Mouse (Mus musculus) neural tube, embryonic 15.5 days (tissue): ENCODE results near the gene Rragb. TPM values are rescaled to one million over a fixed set of nuclear protein-coding genes. Genes with fewer than 3 reads are reported as not detected.

ENCODE experiments used
- polyA plus RNA-seq: library from polyadenylated mRNA; unstranded; fragments of >200 nt; fragmentation: Nextera tagmentation; extraction: Ambion mirVana; gene quantifications from 2 replicates; pipeline ENCODE4 v1.2.1, GENCODE M21; 2015

The Rragb gene
- polyA plus RNA-seq, 1 experiment from 2014 or later, result 8.7 TPM

Other genes starting within 250 kb of the Rragb start
- gene Usp51, start 133.5 kb upstream of the Rragb start, polyA plus RNA-seq, result 2.2 and 2.9 TPM in 2 replicates
- 103 and 129 TPM in 2 replicates for gene Mageh1, start 102.4 kb upstream of the Rragb start, polyA plus RNA-seq
- 0.50 and 0.86 TPM in 2 replicates for gene Foxr2, start 21.2 kb upstream of the Rragb start, polyA plus RNA-seq
- gene Klf8, start 97.5 kb downstream of the Rragb start, polyA plus RNA-seq, result 4.4 and 4.5 TPM in 2 replicates